Mouse (Mus musculus): ENCODE measurements at regions not wholly inside any gene's neighbourhood (a gene's known extent, or its start where the extent isn't known, plus 50 kb on each side); places are given as distances from the start of the nearest gene placed in this dataset.

- DNase-seq: no peak
Observed at GRCm38 (mm10) chr10:84036131-84036877, 313.6 kb downstream of the 1500009L16Rik start.

GRCm38 (mm10) chr10:84048706-84049105, 326.0 kb downstream of the 1500009L16Rik start:
- DNase-seq: no peak

GRCm38 (mm10) chr10:84052696-84053095, 330.0 kb downstream of the 1500009L16Rik start:
- no peak for DNase-seq

GRCm38 (mm10) chr10:84054551-84055336, 332.1 kb downstream of the 1500009L16Rik start:
- DNase-seq: peak; percentile 26

DNA sequence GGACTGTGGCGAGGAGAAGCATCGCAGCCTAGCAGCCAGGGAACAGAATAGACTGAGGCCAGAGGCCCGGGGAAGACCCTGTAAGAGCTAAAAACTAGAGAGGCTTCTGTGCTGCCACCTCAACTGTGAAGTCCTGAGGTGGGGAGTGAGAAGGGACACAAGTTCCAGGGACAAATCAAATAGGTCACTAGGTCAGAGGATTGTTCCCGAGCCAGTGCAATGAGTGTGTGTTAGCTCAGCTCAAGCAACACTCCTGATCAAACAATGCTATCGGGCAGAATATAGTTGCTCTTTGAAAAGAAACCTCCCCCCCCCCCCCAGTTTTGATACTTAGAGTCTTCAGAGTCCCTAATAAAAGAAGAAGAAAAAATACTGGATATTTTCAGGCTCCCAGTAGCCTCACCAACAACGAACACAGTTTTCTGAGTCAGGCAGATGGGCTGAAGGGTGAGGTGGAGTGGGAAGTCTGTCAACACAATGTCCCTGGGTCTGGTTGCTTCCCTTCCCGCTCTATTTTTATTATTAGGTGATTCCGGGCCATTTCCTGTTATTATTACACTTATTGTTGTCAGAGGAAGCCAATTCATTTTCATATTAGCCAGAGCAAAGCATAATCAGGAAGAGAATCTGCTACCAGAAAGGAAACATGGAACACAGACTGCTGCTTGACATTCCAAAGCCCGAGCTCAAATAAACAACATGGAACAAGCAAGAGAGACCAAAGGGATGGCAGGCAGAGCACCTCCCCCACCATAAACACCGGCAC, 332.9 kb downstream of the 1500009L16Rik start:
- DNase-seq: no peak

DNA sequence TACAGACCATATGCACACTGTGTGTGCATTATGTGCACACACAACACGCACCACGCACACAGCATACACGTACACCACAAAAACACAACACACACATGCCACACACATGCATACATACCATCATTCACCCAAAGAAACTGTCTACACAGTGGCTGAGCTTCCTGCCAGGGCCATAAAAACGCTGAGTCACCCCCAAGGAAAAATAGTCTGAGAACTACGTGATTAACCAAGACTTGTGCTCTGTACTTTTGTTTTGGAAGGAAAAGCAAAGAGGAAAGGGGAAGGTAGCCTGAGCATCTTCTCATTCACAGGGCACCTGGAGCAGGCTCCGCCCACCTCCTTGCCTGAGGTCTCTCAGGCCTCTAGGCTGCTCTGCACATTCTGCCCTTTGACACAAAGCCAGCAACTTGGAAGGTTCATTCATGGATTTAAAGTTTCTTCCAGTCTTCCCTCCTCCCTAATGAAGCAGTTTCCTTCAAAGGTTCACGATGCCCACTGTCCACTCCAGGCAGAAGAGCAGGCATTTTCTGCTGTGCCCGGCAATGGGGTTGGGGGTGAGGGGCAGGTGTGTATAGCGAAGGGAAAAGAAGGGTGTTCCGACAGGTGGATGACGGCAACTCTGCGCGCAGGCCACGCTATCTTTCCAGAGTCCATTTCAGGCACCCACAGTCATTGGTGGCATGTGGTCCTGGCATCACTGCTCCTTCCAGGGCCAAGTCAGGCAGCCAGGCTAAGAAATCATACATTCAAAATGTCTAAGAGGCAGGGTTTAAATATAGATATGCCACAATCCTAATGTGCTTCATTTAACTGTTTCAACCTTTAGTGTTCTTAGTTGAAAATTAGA, 333.9 kb downstream of the 1500009L16Rik start:
- DNase-seq: no peak

DNA sequence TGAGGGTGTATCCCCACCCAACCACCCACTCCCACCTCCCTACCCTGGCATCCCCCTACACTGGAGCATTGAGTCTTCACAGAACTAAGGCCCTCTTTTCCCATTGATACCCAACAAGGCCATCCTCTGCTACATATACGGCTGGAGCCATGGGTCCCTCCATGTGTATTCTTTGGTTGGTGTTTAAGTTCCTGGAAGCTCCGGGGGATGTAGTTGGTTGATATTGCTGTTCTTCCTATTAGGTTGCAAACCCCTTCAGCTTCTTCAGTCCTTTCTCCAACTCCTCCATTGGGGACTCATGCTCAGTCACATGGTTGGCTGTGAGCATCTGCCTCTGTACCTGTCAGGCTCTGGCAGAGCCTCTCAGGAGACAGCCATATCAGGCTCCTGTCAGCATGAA, 335.6 kb downstream of the 1500009L16Rik start:
- no peak for DNase-seq

GRCm38 (mm10) chr10:84059646-84060491, 337.2 kb downstream of the 1500009L16Rik start:
- peak; percentile 55 for DNase-seq

DNA sequence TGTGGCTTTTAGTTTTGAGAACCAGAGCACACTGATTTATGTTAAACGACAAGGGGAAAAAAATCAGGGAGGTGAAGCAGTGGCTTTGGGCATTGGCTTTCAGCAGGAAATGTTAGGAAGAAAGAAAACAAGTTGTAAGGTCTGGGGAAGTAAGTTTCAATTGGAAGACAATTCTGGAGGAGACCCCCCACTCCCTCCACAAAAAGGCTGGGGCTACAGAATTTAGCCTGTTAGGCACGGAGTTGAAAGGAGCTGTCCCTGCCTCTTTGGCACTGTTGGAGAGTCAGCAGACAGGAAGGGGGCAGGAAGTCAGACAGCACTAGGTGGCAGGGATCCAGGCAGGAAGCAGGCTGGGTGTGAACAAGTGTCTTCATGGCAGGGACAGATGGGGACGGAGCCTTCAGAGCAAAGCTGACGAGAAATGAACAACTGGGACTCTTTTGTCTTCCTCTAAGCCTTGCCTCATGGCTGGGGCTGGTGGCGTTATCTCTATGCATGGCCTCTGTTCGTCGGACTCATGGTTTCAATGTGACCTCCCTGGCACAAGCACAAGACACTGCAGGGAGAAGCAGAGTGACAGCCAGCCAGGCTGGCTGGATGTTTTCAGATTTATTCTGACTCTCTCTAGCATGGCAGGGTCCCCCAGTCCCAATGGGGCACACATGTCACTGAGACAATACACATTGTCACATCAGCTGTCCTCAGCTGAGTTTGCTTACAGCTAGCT, 338.0 kb downstream of the 1500009L16Rik start:
- DNase-seq: peak; percentile 58

DNA sequence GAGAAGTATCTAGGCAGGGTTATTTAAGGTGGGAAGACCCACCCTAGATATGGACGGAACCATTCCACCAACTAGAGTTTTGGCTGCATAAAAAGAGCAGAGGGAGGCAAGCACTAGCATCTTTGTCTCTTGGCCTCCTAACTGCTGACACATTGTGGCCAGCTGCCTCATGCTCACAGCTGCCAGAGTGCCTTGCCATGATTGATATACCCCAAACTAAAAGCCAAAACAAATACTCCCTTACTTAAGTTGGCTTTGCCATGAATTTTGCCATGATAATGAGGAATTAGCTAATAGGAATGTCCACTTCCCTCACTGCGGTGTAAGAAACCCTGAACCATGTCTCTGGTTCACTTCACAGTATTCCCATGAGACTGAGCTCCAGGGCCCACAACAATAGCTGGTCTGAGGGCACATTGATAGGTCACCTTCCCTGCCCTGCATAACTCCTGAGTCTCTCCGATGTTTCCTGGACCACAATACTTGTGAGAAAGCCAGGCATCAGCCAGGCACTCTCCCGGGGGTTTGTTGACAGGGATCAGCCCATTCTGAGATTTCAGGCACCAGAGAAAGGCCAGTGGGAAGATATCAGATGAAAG, 344.5 kb downstream of the 1500009L16Rik start:
- no peak for DNase-seq

DNA sequence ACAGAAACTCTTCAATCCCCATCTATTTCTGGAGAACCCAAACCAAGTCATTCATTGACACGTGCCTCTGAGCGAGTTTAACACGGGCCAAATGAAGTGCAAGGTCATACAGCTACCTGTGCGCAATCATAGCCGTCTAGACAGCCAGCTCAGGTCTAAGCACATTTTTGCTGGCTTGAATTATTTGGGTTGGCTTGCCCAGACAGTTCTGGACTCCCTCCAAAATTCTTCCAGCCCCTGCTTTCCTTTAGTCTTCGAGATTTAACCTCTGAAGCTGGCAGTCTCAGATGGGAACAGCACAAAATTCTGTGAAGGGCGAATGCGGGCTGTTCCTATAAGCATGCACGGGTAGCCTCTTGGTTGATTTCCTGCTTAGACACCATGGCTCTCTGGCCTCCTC, 347.1 kb downstream of the 1500009L16Rik start:
- no peak for DNase-seq

GRCm38 (mm10) chr10:84072866-84073483, 350.3 kb downstream of the 1500009L16Rik start:
- peak; percentile 25 for DNase-seq

DNA sequence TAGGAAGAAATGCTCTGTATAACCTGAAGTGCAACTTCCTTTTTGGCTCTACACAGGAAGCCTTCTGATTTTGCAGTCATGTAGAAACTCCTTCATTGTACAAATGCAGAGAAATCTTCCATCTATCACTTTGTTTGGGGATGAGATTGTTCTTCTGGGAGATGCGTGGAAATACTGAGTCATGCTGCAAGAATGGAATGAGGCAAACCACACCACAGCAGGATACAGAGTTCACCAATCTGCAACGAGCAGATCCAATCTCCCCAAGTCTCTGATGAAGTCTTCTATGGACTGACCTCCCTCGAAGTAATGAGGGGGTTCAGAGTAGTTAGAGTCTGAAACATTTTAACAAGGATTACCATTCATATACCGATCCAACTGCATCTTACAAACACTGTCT, 352.9 kb downstream of the 1500009L16Rik start:
- DNase-seq: no peak

GRCm38 (mm10) chr10:84080236-84080635, 357.6 kb downstream of the 1500009L16Rik start:
- DNase-seq: no peak

- DNase-seq: peak; percentile 65
Observed at GRCm38 (mm10) chr10:84081673-84082072, 358.7 kb downstream of the Nuak1 start.

DNA sequence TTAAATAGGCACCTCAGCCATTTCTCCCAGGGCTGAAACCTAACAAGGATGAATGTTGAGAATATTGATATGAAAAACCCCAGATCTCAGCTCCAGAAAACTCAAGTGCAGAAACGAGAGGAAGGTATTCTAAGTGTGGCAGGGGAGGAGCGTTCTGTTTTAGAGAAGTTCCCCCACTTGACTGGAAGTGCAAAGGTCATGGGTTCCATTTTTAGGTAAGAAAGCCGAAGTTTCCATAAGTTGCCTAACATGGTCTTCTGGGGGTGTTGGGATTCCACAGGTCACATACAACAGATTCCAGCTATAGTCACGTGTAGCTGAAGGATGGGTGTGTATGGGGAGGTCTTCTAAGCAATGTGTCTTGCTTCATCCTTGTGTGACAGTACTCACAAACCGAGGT, 352.9 kb downstream of the Nuak1 start:
- DNase-seq: no peak

DNA sequence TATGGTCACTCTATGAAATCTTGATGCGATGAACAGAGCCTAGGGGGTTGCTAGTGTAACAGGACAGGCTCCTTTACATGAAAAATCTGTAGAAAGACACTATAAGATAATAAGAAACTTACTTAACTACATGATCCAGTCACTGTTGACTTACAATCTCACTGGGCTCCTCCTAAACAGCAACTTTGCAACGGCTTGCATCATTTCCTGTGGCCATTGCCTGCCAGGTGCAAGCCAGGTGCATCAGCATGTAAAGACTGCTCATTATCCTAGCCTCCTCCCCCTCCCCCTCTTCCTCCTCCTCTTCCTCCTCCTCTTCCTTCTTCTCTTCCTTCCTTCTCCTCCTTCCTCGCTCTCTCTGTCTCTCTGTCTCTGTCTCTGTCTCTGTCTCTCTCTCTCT, 352.5 kb downstream of the Nuak1 start:
- DNase-seq: no peak

DNA sequence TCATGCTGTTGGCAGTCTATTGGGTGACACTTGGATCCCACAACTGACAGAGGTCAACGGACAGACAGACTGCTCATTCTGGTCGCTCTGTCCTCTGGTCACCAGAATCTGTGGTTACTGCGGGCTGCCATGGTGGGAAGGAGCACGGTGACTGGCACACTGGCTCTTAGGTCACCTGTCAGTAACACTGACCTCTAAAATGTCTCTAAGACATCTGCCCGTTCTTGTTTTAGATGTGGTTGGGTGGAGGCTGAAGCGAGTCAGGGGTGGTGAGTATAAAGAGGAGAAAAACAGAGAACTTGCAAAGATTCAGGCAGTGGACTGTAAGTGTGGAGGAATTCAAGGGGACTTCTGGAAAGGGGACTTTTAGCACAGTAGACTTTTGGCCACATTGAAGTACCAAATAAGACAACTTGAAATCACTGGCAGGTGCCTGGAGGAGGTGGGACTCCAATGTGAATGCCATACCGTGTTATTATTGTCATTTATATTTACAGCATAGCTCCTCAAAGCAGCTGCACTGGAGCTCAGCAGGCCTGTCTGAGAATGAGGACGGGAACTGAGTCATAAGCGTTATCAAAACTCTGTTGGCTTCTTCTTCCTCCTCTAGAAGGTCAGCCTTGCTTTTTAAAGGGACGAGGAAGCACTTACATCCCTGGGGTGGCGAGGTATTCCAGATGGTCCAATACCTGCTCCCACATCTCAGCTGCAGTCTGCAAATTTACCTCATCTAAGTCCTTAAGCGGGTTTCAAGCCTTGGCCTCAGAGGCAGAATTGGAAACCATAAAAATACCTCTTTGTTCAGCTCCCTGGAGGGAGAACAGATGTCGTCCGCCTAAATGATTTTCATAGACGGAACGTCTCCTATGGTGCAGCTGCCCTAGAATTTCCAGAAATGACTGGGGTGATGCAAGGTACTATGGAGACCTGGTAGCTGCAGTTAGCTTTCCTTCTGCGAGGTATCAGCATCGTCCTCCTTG, 351.3 kb downstream of the Nuak1 start:
- DNase-seq: no peak

- DNase-seq: peak; percentile 59
Observed at GRCm38 (mm10) chr10:84093919-84094318, 346.5 kb downstream of the Nuak1 start.
